Mouse (Mus musculus) adrenal gland, postnatal 36 days (tissue): ENCODE data around the gene Ccni. TPM values are rescaled to one million over a fixed set of nuclear protein-coding genes. Genes with fewer than 3 reads are reported as not detected.
A peak's percentile ranks its signal among the peaks of the same experiment; 100 is the strongest.

Source experiments
- DNase-seq, 2 experiments: peaks; one replicate each; pipeline ENCODE4 v3.0.0; 2021; ENCODE audit warnings: mixed read lengths in 1 of 2
- total RNA-seq, 2 experiments: library from RNA; stranded (reverse); gene quantifications; 2 replicates each; pipeline ENCODE4 v1.2.3; 2021

Ccni gene
- total RNA-seq, 2 experiments from 2014 or later, result 213 to 239 TPM

DNA sequence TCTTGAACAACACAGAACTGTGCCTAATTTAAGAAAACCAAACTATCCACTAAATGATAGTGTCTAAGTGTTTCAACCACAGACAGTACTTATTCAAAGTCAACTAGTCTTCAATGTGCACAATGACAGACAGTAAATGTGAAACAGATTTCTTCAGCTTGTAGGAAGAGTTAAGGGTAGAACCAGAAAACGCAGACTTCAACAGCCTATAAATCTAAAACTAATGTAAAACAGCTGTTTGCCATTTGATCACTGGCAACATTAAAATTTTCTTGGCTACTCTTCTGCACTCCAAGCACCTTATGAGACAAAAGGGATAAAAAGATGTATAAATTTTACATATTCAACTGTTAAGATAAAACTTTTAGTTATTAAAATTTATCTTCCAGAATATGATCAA lies 5.1 kb downstream of the Ccni start:
- DNase-seq, result no peak

DNA sequence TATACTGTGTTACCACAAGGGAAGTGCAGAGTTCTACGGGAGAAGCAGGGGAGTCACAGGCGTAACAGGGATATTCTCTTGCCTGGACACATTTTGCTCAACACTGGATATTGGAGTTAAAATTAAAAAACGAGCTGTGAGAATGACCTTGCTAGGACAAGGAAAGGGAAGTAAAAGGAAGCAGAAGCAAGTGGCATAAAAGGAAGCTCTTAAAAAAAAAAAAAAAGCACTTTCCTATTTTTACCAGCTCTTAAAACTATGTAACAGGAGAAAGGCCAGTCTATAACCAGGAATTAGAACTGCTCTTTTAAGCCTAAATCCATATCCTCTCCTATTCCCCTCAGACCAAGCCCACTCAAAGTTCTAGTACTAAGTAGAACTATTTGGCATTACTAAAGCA lies 8.1 kb downstream of the Ccni start:
- DNase-seq, result no peak

DNA sequence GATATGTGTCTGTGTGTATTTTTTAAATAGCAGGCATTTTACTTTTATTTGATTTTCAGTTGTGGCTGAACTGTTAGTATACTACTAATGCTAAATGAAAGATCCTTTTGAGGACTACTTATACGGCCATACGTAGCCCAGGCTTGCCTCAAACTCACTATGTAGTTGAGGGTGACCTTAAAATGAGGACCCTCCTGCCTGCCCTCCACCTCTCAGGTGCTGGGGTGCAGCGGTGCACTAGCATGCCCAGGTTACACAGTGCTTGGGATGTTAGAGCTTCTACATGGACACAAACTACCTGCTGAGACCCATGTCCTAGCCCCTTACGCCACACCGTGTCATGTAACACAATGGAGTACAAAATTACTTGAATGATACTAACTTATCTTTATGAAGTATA lies 15.9 kb downstream of the Ccni start:
- no peak for DNase-seq

DNA sequence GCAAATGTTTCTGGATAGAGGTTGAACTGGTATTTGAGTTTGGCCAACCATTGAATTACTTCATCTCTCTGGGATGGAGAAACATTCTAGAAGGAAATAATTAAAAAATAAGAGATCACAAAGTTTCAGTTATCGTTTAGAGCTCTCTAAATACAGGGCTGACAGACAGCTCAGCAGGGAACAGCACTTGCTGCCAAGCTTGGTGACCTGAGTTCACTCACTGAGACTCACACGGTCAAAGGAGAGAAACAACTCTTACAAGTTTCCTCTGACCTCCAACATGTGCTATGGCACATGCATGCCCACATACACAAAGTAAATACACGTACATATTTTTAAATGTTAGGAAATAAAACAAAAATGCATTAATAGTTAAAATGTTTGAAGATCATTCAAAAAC lies 16.7 kb downstream of the Ccni start:
- DNase-seq, result no peak

DNA sequence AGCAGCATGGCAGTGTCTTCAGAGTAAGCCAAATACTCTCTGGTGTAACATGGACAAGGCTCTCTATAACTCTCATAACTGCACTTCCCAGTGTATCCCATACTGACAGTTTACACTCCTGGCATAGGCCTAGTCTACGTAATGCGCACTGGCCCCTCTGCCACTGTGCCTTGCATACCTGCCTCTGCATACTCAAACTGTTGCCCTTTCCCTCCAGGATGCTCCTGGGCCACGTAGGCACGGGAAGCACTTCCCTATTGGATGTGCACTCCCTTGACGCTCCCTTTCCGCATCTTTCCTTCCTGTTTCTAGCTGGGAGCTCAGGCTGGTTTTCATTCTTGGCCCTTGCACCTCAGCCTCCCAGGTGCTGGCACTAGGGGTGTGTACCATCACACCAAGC lies 21.7 kb downstream of the Ccni start:
- no peak for DNase-seq

DNA sequence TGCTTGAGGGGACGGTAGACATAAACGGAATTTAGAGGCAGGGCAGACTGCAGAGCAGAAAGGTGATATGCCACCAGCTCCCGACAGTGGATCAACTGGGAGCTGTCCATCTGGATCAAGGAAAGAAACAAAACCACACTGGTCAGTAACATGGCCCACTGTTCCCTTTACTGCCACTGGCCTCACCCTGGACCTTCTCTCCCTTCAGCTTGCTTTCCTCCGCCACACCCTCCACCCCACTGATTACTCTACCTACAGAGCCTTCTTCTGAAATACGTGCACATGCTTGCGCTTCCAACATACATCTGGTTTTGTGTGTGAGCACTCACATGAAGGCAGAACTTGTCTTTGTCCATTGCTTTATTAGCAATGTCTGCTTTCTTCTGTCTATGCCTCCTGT lies 23.0 kb downstream of the Ccni start:
- no peak for DNase-seq

DNA sequence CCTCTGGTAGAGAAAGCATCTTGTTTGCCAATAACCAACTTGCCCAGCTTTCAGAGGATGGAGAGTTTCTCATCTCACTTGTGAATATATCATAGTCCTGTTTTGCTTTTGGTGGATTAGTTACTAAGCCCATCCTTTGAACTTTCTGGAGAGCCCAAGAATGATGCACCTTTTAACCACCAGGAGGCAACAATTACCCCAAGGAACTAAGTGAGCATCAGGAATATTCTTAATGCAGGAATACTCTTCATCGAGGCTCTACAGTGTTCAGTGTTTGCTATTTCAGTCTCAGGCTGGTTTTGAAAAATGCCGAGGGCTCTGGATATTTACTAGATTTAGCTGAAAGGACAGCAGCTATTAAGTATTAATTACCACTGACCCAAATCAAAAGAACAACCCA lies 26.0 kb downstream of the Ccni start:
- peak in 1 of 2 experiments; percentile 19 for DNase-seq

DNA sequence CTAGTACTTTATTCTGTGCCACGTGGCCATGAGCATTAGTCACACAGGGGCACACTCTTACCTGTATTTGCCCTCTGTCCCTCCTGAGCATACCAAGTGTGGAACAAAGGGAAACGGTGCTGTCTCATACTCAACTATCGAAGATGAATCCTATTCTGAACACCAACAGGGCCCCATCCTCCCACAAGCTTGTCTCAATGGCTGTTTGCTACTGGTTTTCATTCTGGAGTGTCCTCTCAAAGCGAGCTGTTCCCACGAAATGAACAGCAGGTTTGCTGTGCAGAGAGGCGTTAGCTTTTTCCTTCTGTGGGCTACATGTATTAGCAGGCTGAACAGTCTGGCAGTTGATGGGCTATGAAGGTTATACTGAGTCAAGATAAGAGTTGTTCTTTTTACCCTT lies 27.7 kb downstream of the Ccni start:
- no peak for DNase-seq

DNA sequence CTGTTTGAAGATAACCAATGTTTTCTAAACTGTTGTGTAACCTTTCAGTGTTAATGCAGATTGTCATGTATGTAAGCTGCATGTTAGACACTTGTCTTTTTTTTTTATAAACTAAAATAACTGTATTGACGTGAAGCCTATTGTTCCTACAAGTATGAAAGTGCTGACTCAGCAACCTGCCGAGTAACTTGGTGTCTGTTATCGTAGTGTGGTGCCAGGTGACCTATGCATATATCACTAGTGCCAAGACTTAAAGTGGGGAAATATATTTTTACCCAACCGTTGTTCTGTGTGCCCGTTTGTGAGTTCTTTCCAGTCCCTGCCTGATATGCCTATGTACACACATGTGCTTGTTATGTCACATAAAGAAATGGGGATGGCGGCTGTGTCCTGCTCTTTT lies 31.6 kb downstream of the Ccni start:
- no peak for DNase-seq

DNA sequence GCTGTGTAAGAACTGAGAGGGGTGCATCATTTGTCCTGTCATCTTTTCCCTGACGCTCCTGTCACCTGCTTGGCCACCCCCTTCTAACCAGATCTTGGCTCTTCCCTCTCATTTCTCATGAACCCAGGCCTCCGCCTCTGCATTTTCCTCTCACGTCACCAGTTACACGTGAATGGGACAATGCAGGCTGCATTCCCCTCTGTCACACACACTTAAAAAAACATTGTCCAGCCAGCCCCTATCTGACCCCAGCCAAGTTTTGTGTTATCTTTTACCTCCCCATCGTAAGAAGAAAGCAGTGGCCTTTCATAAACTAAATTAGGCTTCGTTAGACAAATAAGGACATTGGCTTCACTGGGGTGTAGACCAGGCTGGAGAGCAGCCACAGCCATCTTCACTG lies 33.8 kb downstream of the Ccni start:
- no peak for DNase-seq

DNA sequence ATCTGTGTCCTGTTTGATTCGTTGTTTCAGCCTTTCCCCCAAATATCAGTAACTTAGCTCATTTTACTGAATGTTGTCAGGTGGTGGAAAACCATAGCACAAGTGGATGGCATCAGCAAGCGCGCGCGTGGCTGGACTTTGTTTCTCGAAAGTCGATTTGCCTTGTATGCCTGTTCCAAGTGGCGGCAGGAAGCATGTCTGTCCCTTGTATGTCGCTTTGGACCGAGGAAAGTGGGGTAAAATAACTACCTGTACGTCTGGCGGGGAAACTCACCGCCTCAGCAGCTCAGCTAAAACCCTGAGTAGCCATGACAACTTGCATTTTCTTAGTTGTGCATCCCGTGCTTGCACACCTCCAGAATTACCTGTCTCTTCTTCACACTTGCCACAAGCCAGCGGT lies 34.9 kb downstream of the Ccni start:
- DNase-seq, result no peak

DNA sequence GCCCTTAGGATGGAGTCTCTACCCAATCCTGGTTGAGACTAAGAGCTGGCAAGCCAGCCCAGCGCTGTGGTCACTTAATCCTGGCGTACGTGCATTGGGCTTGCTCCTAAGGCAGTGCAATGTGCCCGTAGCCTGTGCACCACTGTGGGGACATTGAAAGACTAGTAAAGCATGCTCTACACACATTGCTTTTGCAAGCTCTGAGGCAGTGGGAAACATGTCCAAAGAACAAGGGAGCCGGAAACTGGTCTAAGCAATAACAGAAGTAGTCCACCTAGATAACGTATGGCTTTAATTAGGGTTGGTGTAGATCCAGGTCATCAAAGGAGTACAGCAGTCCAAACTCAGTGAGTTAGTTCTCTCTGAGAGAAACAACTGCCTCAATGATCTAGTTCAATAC lies 37.6 kb downstream of the Ccni start:
- DNase-seq, result no peak

DNA sequence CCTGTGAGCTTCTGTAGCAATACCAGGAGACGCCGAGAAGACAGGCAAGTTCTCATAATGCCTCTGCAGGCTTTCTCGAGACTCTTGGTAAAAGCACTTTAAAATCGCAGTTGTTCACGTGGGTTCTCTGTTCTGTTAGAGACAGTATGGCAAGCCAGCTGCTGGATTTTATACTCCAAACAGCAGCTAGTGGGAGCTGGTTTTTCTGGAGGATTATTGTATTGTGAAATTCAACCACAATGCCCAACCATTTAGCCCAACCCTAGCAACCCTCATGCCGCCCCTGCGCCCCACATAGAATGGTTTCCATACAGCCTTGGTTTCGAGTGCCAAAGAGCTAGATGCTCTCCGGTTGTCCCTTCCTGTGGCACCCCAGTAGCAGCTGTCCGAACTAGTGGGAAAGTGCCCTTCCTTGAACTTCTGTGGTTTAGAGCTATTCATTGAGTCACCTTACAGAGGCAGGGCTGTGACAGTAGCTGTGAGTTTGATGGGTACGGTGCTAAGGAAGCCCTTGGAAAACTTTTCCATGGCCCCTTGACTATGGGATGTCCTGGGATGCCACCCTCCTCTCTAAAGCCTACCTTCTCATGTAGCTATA lies 38.3 kb downstream of the Ccni start:
- DNase-seq, result no peak

DNA sequence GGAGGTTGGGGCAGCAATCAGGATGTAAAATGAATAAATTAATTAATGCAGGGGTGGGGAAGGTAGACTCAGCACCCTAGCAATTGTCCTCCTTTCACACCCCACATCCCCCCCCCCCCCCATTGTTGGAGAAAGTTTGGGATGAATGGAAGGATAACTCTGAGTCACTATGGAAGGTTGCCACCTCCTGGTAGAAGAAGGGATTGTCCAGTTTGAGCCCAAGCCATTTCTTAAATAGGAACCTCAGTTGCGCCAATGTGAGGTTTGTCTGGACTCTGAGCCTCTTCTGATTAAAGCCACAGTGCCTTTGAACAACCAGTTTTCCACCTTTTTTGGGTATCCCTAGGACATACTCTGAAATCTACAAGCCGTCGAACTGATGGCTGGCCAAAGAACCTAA lies 42.8 kb downstream of the Ccni start:
- peak; percentile 29 to 67 for DNase-seq

DNA sequence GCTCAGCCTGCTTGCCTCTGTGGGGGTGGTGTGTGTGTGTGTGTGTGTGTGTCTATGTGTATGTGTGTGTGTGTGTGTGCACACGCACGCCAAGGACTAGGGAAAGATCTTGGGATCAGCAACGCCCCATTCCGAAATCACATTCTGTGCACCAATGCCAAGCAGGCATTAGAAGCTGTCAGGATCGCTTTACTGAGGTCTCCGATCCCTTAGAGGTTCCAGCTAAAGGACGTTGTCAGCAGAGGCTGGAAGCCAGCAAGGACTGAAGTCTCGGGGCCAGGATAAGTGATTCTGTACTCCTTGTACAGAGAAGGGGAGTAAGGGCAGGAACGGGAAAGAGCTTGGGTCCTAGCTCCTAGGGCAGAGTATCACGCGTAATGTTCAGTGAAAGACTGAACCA lies 51.9 kb downstream of the Ccni start:
- no peak for DNase-seq

DNA sequence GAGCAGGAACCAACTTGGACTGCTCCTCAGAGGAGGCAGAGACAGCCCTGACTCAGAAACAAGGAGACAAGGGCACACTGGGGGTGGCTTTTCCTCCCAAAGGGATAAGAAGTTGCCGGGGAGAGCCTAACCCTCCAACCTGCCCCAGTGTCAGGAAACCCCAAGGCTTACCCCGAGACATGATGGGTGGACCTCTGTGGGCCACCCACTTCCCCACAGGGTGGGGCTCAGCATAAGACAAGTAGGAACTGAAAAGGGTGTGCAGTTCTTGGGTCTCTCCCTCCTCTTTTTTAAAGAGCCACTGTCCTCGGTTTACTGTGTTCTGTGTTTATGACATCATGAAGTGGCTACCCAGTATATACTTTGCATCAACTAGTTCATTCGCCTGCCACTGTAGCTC lies 53.8 kb downstream of the Ccni start:
- DNase-seq, result no peak

DNA sequence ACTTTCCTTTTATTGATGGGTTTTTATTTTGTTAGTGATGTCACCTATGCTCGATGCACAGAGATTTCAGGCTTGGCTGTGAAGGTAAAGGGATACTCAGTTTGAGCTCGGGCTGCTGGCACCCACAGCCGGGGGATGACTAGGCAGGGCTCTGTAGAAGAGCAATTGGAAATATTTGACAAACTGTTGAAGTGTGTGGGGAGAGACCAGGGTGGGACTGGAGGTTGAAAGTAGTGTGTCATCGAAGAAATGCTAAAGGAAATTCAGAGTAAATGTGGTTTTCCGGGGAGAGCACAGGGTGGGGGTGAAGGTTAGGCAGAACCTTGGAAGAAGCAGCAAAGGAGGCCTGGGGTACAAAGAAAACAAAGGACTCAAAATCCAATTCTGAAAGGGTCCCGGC lies 54.3 kb downstream of the Ccni start:
- no peak for DNase-seq

DNA sequence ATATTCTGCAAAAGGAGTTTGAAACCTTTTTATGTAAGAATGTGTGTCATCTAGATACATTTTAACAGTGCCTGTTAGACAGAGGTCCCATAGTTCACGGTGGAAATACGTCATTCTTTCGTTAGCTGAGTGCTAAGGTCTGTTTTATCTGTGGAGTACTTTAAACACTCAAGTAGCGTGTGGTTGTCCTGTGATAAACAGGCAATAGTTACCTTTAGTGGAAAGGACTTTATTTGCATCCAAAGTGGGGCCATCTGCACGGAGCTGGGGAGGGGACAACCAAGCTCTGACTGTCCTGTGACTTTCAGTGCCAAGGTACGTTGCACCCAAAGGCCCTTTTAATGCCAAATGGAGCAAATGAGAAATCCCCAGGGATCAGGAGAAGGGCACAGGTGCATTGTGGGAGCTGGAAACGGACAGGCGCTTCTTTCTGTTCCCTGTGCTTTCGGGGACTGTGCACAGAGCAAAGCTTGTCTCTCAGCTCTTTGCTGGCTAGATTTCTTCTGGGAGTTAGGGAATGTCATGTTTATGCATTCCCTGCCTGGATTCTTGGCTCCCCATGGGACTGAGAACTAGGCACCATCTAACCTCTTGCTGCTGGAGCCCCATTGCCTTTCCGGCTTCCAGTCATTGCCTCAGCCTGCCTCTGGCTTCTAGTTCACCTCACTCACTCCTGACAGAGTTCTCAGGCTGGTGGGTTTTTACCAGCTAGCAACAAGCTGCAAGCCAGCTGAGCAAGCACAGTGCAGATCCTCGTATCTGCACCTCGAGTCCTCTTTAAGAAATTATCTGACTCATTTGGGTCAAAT lies 56.1 kb downstream of the Ccni start:
- no peak for DNase-seq

DNA sequence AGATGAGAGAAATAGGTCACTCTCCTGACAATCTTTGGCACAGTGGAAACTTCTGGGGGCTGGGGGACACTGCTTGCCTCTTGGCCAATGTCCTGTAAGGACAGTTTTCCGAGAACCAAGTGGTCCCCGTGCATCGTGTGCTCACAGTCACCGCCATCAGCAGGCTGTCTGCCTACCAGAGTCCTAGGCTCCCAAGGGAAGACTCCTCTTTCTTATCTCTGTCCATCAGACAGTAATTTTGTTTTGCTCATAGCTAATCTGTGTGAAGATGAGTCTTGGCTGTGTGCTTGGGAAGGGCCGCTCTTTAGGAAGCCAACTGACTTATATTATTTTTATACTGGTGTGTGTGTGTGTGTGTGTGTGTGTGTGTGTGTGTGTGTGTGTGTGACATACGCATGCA lies 60.8 kb downstream of the Ccni start:
- no peak for DNase-seq

DNA sequence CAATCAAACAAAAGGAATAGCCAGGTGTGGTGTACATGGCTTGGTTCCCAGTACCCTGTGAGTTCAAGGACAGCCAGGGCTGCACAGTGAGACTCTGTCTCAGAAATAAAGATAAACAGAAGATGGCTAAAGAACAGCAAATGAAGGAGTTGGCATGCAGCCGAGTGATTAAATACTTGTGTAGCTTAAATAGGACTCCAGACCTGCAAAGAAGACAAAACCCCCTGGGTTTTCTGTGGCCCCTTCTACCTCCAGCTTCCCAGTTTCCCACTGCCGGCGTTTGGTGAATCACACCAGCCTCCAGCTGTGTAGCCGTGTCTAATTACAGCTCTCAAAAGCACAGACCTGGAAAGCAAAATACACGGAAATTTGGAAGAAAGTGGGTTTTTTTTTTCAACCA lies 61.4 kb downstream of the Ccni start:
- DNase-seq, result peak; percentile 44 to 61

DNA sequence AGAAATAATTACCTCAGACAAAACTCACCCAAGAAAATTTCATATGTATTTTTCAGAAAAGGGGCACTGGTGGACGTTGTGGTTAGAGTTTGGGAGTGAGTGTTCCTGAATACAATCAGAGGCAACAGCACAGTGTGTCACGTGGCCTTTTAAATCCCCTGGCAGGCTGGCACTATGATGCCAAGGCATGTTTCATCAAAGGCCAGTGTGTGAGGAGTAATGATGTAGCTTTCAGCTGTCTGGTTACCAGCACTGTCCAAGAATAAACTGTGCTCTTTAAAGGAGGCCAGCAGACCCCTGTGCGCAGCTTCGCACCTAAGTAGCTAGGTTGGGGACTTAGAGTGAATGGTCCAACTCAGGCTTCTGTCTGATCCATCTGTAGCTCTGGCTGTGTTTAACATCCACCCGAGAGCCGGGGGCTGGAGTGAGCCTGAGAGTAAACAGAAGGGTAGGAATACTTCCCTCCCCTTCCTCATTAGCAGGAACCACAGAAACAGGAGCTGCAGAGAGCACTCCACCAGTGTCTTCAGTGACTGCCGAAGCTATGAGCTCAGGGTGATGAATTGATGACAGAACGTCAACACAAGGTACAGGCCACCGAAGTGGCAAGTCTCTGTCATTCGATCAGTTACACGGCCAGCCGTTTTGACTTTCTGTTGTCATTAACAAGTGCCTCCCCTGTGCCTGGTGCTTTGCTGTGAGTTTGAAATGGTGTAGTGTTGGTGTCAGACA lies 62.8 kb downstream of the Ccni start:
- no peak for DNase-seq

DNA sequence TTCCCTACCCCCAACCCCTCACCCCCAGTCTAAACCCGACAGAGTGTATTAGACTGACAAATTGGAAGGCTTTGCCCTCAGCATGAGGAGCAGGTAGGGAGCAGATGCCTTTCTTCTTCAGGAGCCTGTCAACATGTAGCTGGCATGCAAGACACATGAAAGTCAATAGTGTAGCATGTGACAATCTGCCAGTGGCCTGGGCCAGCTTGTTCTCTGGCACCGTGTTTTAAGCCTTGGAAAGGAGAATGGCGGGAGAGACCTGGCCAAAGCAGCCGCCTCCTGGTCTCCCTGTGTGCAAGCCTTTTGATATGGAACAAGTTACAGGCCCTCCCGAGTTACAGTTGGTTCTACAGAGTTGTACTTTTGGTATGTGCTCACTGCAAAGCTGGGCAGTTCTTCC lies 65.5 kb downstream of the Ccni start:
- DNase-seq, result no peak

DNA sequence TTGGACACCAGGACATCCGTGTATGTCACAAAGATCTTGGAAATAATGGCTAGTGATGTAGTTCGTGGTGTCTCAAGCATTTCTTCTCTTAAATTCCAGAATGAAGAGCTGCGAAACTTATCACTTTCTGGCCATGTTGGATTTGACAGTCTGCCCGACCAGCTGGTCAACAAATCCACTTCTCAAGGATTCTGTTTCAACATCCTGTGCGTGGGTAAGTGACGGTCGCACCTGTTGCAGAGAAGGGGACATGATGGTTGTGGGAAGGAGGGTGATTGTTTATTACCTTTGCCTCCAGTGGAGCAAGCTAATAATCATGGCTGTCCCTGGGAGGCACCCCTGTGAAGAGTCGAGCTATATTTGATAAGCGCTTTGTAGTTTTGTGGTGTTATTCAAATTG lies 66.9 kb downstream of the Ccni start:
- no peak for DNase-seq
